Mouse (Mus musculus) v-Abl transformed pro-B cells (cell line): ENCODE measurements around the gene Zbed6.

Experiments
- in situ Hi-C, 2 experiments: fragments of 400-800 bp; cut with MboI; formaldehyde crosslinking; loops; one replicate each; pipeline ENCODE4 v1.15.1; 2025; ENCODE audit not compliant: unreplicated experiment in 2 of 2

Gene Zbed6

DNA sequence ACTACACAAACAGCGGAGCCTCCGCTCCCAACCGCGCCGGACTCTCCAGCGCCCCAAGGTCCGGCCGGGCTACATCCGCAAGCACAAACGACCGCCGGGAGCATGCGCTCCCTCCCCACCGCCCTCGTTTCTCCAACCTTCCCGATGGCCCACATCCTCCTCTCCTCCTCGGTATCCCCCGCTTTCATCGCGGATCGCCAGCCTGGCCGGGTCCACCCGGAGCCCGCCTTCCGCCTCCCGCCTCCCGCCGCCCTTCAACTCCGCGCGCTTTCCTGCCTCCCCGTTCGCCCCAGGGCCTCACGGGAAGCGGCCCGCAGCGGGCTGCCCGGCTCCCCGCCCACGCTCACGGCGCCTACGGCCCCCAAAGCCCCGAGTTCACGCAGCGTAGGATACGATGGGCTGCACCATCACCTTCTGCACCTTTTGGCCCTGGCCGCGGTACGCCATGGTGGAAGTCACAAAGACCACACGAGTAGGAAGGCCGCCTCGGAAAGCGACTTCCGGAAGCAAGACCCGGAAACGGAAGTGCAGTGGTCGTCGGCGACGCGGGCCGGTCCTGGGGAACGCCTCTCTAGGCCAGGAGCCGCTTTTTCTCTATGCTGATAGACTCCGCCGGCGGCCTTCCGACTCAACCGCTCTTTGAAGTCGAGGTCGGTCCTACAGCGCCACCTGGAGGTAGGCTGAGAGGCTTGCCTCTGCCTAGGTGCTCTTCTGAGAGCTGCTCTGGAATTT lies 50.7 kb downstream of the Zbed6 start, which contains the start of gene Snrpe:
TSS of gene Snrpe (minus strand) at position 521 of the 732 bp plus-strand sequence.
- in situ Hi-C loops: loop anchor here (5.0 to 25.0 kb wide), 7 partner anchors 228 to 605 kb away; no protein-coding TSS in a partner anchor
